Mouse (Mus musculus) midbrain, embryonic 16.5 days (tissue): ENCODE measurements around the gene Jund. TPM values are rescaled to one million over a fixed set of nuclear protein-coding genes. Genes with fewer than 3 reads are reported as not detected.

Experiments used
- ATAC-seq: fragments of 200-750 bp; cut with Nextera tagmentation; 2 replicates; pipeline ENCODE4 v1.8.0; 2017; ENCODE audit warnings: moderate TSS enrichment
- H3K27ac ChIP-seq: fragments of 300-500 bp; sonication (generic); 2 replicates; pipeline ENCODE4 v1.5.1; 2014; ENCODE audit warnings: mild to moderate bottlenecking, low read length, mixed read lengths
- H3K27me3 ChIP-seq: fragments of 300-500 bp; sonication (generic); 2 replicates; pipeline ENCODE4 v1.6.1; 2014; ENCODE audit warnings: low read depth, low read length, mixed read lengths; ENCODE audit not compliant: control insufficient read depth, insufficient read depth
- H3K36me3 ChIP-seq: fragments of 300-500 bp; sonication (generic); 2 replicates; pipeline ENCODE4 v1.6.1; 2014; ENCODE audit warnings: mild to moderate bottlenecking, low read length, moderate library complexity, mixed read lengths; ENCODE audit not compliant: control insufficient read depth, insufficient read depth
- H3K4me1 ChIP-seq: fragments of 300-500 bp; sonication (generic); 2 replicates; pipeline ENCODE4 v1.6.1; 2014; ENCODE audit warnings: mild to moderate bottlenecking, low read length, mixed read lengths; ENCODE audit not compliant: control insufficient read depth, insufficient read depth
- H3K4me2 ChIP-seq: fragments of 300-500 bp; sonication (generic); 2 replicates; pipeline ENCODE4 v1.6.1; 2014; ENCODE audit warnings: mild to moderate bottlenecking, low read length, mixed read lengths
- H3K4me3 ChIP-seq: fragments of 300-500 bp; sonication (generic); 2 replicates; pipeline ENCODE4 v1.5.1; 2014; ENCODE audit warnings: low read depth, mild to moderate bottlenecking, low read length, moderate library complexity, mixed read lengths
- H3K9ac ChIP-seq: fragments of 300-500 bp; sonication (generic); 2 replicates; pipeline ENCODE4 v1.6.1; 2014; ENCODE audit warnings: low read depth, low read length, mixed read lengths
- H3K9me3 ChIP-seq: fragments of 300-500 bp; sonication (generic); replicated peaks from 2 replicates; pipeline ENCODE4 v1.6.1; 2014; ENCODE audit warnings: mild to moderate bottlenecking, low read length, mixed read lengths; ENCODE audit not compliant: control insufficient read depth, poor library complexity, severe bottlenecking
- WGBS: fragments of 180-500 bp; shearing (Covaris S2); extraction: QIAGEN DNeasy Blood & Tissue Kit; methylation state at CpG from one replicate; pipeline ENCODE4 v1.1.7; 2014; 5-methylcytosine and 5-hydroxymethylcytosine counted together
- polyA plus RNA-seq: library from polyadenylated mRNA; unstranded; fragments of >200 nt; fragmentation: Nextera tagmentation; extraction: Ambion mirVana; gene quantifications from 2 replicates; pipeline ENCODE4 v1.2.1, GENCODE M21; 2015

Gene Jund
- polyA plus RNA-seq: 60.4 and 67.9 TPM in 2 replicates

- Histone ChIP-seq H3K27me3 (no peaks in the 10 kb centered on the region; the same call in 1 of the 2 replicates), H3K36me3 (no peaks in the 10 kb centered on the region), H3K9ac (peak within 1 kb of the TSS; percentile 99), H3K4me1 (peaks cover 36% of the 10 kb centered on the region), H3K9me3 (no peaks in the 10 kb centered on the region), H3K4me2 (peak within 1 kb of the TSS; percentile 85), H3K27ac (peak within 1 kb of the TSS; percentile 99), H3K4me3 (peak within 1 kb of the TSS; percentile 98)
- WGBS: under 1% methylated on average over 68 of the region's 69 CpGs
- ATAC-seq: peak; percentile 85
These were observed at the start of gene Jund for GRCm38 (mm10) chr8:70698310-70699109. Jund (plus strand) TSS chr8:70698949.

GRCm38 (mm10) chr8:70649324-70649723 is 49.4 kb upstream of the Jund start:
- Histone ChIP-seq H3K9me3 (no peaks in the 10 kb centered on the region), H3K36me3 (peaks cover 10% of the 10 kb centered on the region), H3K9ac (no peak overlapping the region), H3K27me3 (no peaks in the 10 kb centered on the region), H3K4me2 (no peak overlapping the region), H3K27ac (no peak overlapping the region), H3K4me1 (peaks cover 4% of the 10 kb centered on the region; the same call in 1 of the 2 replicates), H3K4me3 (no peak overlapping the region)
- peak; percentile 46 for ATAC-seq
- 59% methylated on average over 4 of the region's 4 CpGs for WGBS

- no peaks in the 10 kb centered on the region for H3K27me3 ChIP-seq
- no peaks in the 10 kb centered on the region for H3K9me3 ChIP-seq
- ATAC-seq: no peak
- no peak overlapping the region for H3K4me3 ChIP-seq
- H3K9ac ChIP-seq: no peak overlapping the region
- H3K4me1 ChIP-seq: peaks cover 4% of the 10 kb centered on the region; the same call in 1 of the 2 replicates
- WGBS: 94% methylated on average over 17 of the region's 17 CpGs
- no peak overlapping the region for H3K27ac ChIP-seq
- H3K36me3 ChIP-seq: peaks cover 10% of the 10 kb centered on the region
- H3K4me2 ChIP-seq: no peak overlapping the region
These were observed 48.4 kb upstream of the Jund start for GRCm38 (mm10) chr8:70650351-70650750.

- H3K9me3 ChIP-seq: no peaks in the 10 kb centered on the region
- no peak overlapping the region for H3K27ac ChIP-seq
- ATAC-seq: no peak
- no peaks in the 10 kb centered on the region for H3K27me3 ChIP-seq
- no peak overlapping the region for H3K4me2 ChIP-seq
- 57% methylated on average over 2 of the region's 2 CpGs for WGBS
- no peak overlapping the region for H3K4me3 ChIP-seq
- no peak overlapping the region for H3K9ac ChIP-seq
- H3K4me1 ChIP-seq: peaks cover 7% of the 10 kb centered on the region
- peaks cover 13% of the 10 kb centered on the region for H3K36me3 ChIP-seq
These were observed 45.5 kb upstream of the Jund start for GRCm38 (mm10) chr8:70653226-70653625.

- Histone ChIP-seq H3K9me3 (no peaks in the 10 kb centered on the region), H3K27ac (no peak overlapping the region), H3K4me2 (no peak overlapping the region), H3K27me3 (no peaks in the 10 kb centered on the region), H3K9ac (no peak overlapping the region), H3K4me1 (peaks cover 16% of the 10 kb centered on the region), H3K36me3 (peaks cover 13% of the 10 kb centered on the region), H3K4me3 (no peak overlapping the region)
- ATAC-seq: no peak
- 82% methylated on average over 1 of the region's 1 CpGs for WGBS
These were observed 44.6 kb upstream of the Jund start for GRCm38 (mm10) chr8:70654121-70654520.

- peaks cover 6% of the 10 kb centered on the region for H3K36me3 ChIP-seq
- H3K4me3 ChIP-seq: no peak overlapping the region
- peaks cover 17% of the 10 kb centered on the region for H3K4me1 ChIP-seq
- no peak overlapping the region for H3K9ac ChIP-seq
- H3K4me2 ChIP-seq: no peak overlapping the region
- 15% methylated on average over 2 of the region's 2 CpGs for WGBS
- peak overlapping the region; percentile 63 for H3K27ac ChIP-seq
- no peaks in the 10 kb centered on the region for H3K27me3 ChIP-seq
- H3K9me3 ChIP-seq: no peaks in the 10 kb centered on the region
- ATAC-seq: no peak
These were observed 43.3 kb upstream of the Jund start for GRCm38 (mm10) chr8:70655469-70655868.

GRCm38 (mm10) chr8:70656193-70656790 is 42.5 kb upstream of the Jund start:
- Histone ChIP-seq H3K4me3 (no peak overlapping the region), H3K9me3 (no peaks in the 10 kb centered on the region), H3K4me1 (peaks cover 17% of the 10 kb centered on the region), H3K9ac (no peak overlapping the region), H3K36me3 (peaks cover 3% of the 10 kb centered on the region; the same call in 1 of the 2 replicates), H3K27ac (peak overlapping the region; percentile 63), H3K27me3 (no peaks in the 10 kb centered on the region), H3K4me2 (no peak overlapping the region)
- no peak for ATAC-seq
- WGBS: 16% methylated on average over 13 of the region's 13 CpGs

GRCm38 (mm10) chr8:70657214-70657613 is 41.5 kb upstream of the Jund start:
- 0 out of 2 replicates have a peak, but pooled peaks cover 3% of the 10 kb centered on the region for H3K36me3 ChIP-seq
- no peak for ATAC-seq
- no peaks in the 10 kb centered on the region for H3K9me3 ChIP-seq
- no peaks in the 10 kb centered on the region for H3K27me3 ChIP-seq
- H3K4me2 ChIP-seq: no peak overlapping the region; the same call in 1 of the 2 replicates
- H3K9ac ChIP-seq: no peak overlapping the region
- no peak overlapping the region for H3K4me3 ChIP-seq
- H3K4me1 ChIP-seq: peaks cover 17% of the 10 kb centered on the region
- 97% methylated on average over 3 of the region's 3 CpGs for WGBS
- H3K27ac ChIP-seq: 0 out of 2 replicates have a peak overlapping the region, but pooled peaks have one; percentile 5

- H3K9ac ChIP-seq: 0 out of 2 replicates have a peak overlapping the region, but pooled peaks have one; percentile 18
- 67% methylated on average over 2 of the region's 2 CpGs for WGBS
- ATAC-seq: no peak
These were observed 41.0 kb upstream of the Jund start for GRCm38 (mm10) chr8:70657739-70658138.

More at GRCm38 (mm10) chr8:70657739-70658138, 41.0 kb upstream of the Jund start:
- Histone ChIP-seq H3K36me3 (0 out of 2 replicates have a peak, but pooled peaks cover 3% of the 10 kb centered on the region), H3K4me3 (0 out of 2 replicates have a peak overlapping the region, but pooled peaks have one; percentile 4), H3K4me1 (peaks cover 17% of the 10 kb centered on the region), H3K9me3 (no peaks in the 10 kb centered on the region), H3K4me2 (peak overlapping the region; percentile 97; the same call in 1 of the 2 replicates), H3K27me3 (no peaks in the 10 kb centered on the region), H3K27ac (0 out of 2 replicates have a peak overlapping the region, but pooled peaks have one; percentile 5)
